Mouse (Mus musculus) limb, embryonic 11.5 days (tissue): ENCODE data around the gene Ung. TPM values are rescaled to one million over a fixed set of nuclear protein-coding genes. Genes with fewer than 3 reads are reported as not detected.
A peak's percentile ranks its signal among the peaks of the same experiment; 100 is the strongest.

Source experiments
- ATAC-seq: fragments of 200-750 bp; cut with Nextera tagmentation; 2 replicates; pipeline ENCODE4 v1.8.0; 2017; ENCODE audit warnings: low read depth; ENCODE audit not compliant: insufficient number of reproducible peaks, low FRiP score, low TSS enrichment
- DNase-seq: peaks from one replicate; pipeline ENCODE4 v3.0.0-alpha.2; 2015; ENCODE audit warnings: low spot score
- H3K27ac ChIP-seq: fragments of 300-500 bp; sonication (generic); replicated peaks from 2 replicates; pipeline ENCODE4 v1.5.1; 2014; ENCODE audit warnings: low read depth, mild to moderate bottlenecking, low read length
- H3K27me3 ChIP-seq: fragments of 300-500 bp; sonication (generic); 2 replicates; pipeline ENCODE4 v1.6.1; 2014; ENCODE audit warnings: mild to moderate bottlenecking, low read length, mixed read lengths; ENCODE audit not compliant: control insufficient read depth, insufficient read depth
- H3K36me3 ChIP-seq: fragments of 300-500 bp; sonication (generic); 2 replicates; pipeline ENCODE4 v1.6.1; 2014; ENCODE audit warnings: mild to moderate bottlenecking, low read length, moderate library complexity, mixed read lengths; ENCODE audit not compliant: control insufficient read depth, insufficient read depth
- H3K4me1 ChIP-seq: fragments of 300-500 bp; sonication (generic); 2 replicates; pipeline ENCODE4 v1.6.1; 2014; ENCODE audit warnings: low read length, mixed read lengths; ENCODE audit not compliant: control insufficient read depth, insufficient read depth
- H3K4me2 ChIP-seq: fragments of 300-500 bp; sonication (generic); 2 replicates; pipeline ENCODE4 v1.6.1; 2014; ENCODE audit warnings: low read depth, mild to moderate bottlenecking, moderate library complexity; ENCODE audit not compliant: severe bottlenecking
- H3K4me3 ChIP-seq: fragments of 300-500 bp; sonication (generic); 2 replicates; pipeline ENCODE4 v1.5.1; 2014; ENCODE audit warnings: low read depth, low read length
- H3K9ac ChIP-seq: fragments of 300-500 bp; sonication (generic); 2 replicates; pipeline ENCODE4 v1.6.1; 2014; ENCODE audit warnings: mild to moderate bottlenecking, low read length
- H3K9me3 ChIP-seq: fragments of 300-500 bp; sonication (generic); 2 replicates; pipeline ENCODE4 v1.6.1; 2016; ENCODE audit warnings: low read length; ENCODE audit not compliant: control insufficient read depth
- WGBS: fragments of 180-500 bp; shearing (Covaris S2); extraction: QIAGEN DNeasy Blood & Tissue Kit; methylation state at CpG from one replicate; pipeline ENCODE4 v1.1.7; 2014; 5-methylcytosine and 5-hydroxymethylcytosine counted together
- polyA plus RNA-seq: library from polyadenylated mRNA; unstranded; fragments of >200 nt; fragmentation: Nextera tagmentation; extraction: Ambion mirVana; gene quantifications from 2 replicates; pipeline ENCODE4 v1.2.1, GENCODE M21; 2014

Ung gene
- polyA plus RNA-seq, 1 experiment from 2014 or later = 41.8 TPM

DNA sequence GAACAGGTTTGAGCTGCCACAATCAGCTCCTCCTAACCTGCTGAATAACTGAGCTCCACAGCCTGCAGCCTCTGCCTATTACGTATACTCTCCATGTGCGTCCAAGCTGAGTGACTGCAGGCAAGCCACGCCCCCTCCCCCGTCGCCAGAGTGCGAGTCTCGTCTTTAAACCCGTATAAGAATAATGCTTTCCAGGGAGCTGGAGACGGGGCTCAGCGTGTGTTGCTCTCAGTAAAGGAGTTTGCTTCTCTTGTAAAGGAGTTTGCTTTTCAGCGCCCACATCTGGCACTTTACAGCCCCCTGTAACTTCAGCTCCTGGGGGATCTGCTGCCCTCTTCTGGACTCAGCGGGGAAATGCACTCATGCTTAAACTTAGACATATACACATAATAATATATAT lies 23.3 kb downstream of the Ung start:
- Histone ChIP-seq H3K27me3 (no peaks in the 10 kb centered on the region), H3K4me2 (peak overlapping the region; percentile 22), H3K4me1 (no peaks in the 10 kb centered on the region), H3K9me3 (no peaks in the 10 kb centered on the region), H3K4me3 (no peak overlapping the region), H3K27ac (no peak overlapping the region), H3K36me3 (no peaks in the 10 kb centered on the region), H3K9ac (no peak overlapping the region)
- DNase-seq = peak; percentile 74
- 3% methylated on average over 12 of the region's 12 CpGs for WGBS
- 0 out of 2 replicates have a peak, but pooled peaks have one; percentile 24 for ATAC-seq

DNA sequence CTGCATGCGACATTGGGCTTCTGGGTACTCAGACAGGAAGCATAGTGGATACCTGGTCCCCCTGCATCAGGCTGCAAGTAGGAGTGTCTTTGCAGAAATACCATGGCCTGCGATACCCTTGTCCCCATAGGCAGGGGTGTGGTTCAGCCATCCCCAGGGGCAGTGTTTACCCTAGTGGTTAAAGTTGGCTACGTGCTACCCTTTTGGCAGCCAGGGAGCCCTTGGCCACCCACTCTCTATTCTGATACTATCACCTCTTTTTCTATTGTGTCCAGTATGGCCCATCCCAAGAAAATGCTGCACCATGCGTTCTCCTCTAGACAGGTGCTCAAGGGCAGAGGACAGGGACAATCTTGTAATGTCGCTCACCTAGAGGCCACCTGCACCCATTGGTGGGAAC lies 24.6 kb downstream of the Ung start:
- H3K4me1 ChIP-seq = no peaks in the 10 kb centered on the region
- no peak overlapping the region for H3K4me2 ChIP-seq
- DNase-seq (no peak), ATAC-seq (no peak)
- H3K9me3 ChIP-seq = no peaks in the 10 kb centered on the region
- H3K4me3 ChIP-seq = no peak overlapping the region
- H3K27ac ChIP-seq = no peak overlapping the region
- no peak overlapping the region for H3K9ac ChIP-seq
- 83% methylated on average over 5 of the region's 5 CpGs for WGBS
- no peaks in the 10 kb centered on the region for H3K36me3 ChIP-seq
- no peaks in the 10 kb centered on the region for H3K27me3 ChIP-seq

DNA sequence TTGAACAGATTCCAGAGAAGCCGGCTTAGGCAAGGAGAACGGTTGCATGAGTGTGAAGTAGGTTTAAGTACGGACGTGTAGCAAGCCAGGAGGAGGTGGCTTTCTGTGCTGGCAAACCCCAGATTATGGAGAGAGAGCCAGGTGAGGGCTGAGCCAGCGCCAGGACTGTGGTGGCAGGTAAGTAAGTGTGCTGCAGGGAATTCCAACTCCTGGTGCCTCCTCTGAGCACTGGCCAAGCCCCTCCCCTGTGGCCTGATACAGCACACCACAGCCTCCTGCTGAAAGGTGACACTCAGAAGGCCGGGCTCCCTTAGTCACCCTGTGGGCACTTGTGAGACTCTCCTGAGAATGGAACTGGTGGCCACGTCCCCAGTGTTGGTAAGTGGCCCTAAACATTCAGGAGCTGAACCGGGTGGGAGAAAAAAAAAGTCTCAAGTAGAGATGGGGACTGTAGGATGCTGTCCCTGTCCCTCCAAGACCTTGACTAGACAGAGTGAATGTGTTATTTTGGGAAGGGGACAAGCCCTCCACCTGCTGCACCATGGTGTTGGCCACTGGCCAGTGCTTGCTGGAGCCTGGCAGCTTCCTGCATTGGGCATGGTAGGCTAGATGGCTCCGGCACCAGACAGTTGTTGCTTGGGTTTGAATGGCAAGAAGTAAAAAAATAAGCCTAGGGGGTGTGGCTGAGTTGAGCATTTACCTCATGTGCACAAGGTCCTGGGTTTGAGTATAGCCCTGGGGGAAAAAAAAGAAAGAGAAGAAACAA lies 25.2 kb downstream of the Ung start:
- H3K4me2 ChIP-seq = no peak overlapping the region
- ATAC-seq = no peak
- WGBS = 61% methylated on average over 9 of the region's 9 CpGs
- H3K27me3 ChIP-seq = no peaks in the 10 kb centered on the region
- no peak overlapping the region for H3K27ac ChIP-seq
- no peak overlapping the region for H3K9ac ChIP-seq
- no peak overlapping the region for H3K4me3 ChIP-seq
- H3K9me3 ChIP-seq = no peaks in the 10 kb centered on the region
- no peaks in the 10 kb centered on the region for H3K36me3 ChIP-seq
- H3K4me1 ChIP-seq = no peaks in the 10 kb centered on the region
- no peak for DNase-seq

DNA sequence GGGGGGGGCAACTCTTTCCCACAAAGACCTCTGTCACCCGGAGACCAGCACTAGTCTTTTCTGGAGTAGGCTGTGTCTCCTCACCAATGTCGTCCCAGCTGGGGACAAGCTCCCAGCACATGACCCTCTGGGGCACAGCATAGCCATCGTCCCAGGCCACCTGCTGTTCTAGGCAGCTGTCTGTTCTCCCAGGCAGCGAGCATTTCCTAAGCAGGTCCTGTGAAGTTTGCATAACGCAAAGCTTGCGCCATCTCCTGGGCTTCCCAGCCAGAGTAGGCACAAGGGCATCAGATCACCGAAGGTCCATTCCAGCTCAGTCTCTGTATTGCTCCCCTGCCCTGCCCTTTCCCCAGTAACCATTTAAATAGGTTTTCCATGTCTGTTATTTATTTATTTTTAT lies 27.1 kb downstream of the Ung start:
- WGBS = 55% methylated on average over 7 of the region's 7 CpGs
- no peaks in the 10 kb centered on the region for H3K4me1 ChIP-seq
- H3K4me2 ChIP-seq = no peak overlapping the region
- H3K9ac ChIP-seq = no peak overlapping the region
- no peaks in the 10 kb centered on the region for H3K27me3 ChIP-seq
- H3K9me3 ChIP-seq = no peaks in the 10 kb centered on the region
- H3K4me3 ChIP-seq = no peak overlapping the region
- no peak for DNase-seq
- no peak overlapping the region for H3K27ac ChIP-seq
- H3K36me3 ChIP-seq = no peaks in the 10 kb centered on the region
- no peak for ATAC-seq

DNA sequence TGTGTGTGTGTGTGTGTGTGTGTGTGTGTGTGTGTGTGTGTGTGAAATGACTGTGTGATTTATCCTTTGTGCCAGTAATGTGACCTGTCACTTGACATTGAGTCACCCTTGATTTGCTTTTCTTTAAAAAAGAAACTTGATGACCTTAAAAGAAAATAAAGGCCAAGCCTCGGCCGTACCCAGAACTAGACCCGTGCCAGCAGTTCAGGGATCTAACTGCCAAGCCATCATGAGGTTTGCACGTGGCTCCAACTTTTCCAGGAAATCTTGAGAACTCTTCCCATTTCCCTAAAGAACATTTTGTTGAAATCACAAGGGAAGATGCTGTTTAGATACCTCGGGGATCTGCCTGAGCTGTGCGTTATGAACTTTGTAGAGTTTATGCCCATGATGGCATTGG lies 31.2 kb downstream of the Ung start:
- H3K9me3 ChIP-seq = no peaks in the 10 kb centered on the region
- no peaks in the 10 kb centered on the region for H3K4me1 ChIP-seq
- H3K36me3 ChIP-seq = no peaks in the 10 kb centered on the region
- DNase-seq = no peak
- no peak overlapping the region for H3K4me3 ChIP-seq
- WGBS = 88% methylated on average over 6 of the region's 6 CpGs
- no peak overlapping the region for H3K9ac ChIP-seq
- H3K27ac ChIP-seq = no peak overlapping the region
- H3K27me3 ChIP-seq = no peaks in the 10 kb centered on the region
- no peak for ATAC-seq
- no peak overlapping the region for H3K4me2 ChIP-seq

DNA sequence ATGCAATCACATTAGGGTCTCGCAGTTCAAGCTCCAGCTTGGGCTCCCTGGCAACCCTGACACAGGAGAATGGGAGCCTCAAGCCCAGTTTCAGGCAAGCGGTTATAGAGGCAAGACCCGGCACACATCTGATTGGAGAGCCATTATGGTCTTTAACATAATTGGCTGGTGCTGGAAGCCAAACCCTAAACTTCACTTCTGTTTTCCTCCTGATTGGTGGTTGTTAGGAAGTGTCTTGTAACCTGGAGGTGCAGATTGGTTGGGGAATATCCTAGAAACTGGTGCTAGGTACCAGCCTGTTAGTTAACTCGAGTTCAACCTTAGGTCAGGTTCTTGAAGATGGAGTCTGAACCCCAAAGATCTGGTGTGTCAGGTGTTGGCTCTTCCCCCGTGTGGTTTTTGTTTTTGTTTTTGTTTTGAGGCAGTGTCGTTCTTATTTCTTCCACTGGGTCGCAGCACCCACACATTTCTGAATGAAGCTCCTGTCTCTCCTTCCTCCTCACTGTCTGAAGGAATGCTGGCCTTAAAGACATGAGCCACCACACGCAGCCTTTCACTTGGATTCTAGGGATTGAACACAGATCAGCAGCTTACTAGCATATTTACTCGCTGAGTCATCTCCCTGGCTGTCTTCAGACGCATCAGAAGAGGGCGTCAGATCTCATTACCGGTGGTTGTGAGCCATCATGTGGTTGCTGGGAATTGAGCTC lies 32.1 kb downstream of the Ung start:
- no peaks in the 10 kb centered on the region for H3K9me3 ChIP-seq
- no peaks in the 10 kb centered on the region for H3K27me3 ChIP-seq
- ATAC-seq (no peak), DNase-seq (no peak)
- H3K36me3 ChIP-seq = no peaks in the 10 kb centered on the region
- H3K4me3 ChIP-seq = no peak overlapping the region
- no peak overlapping the region for H3K9ac ChIP-seq
- WGBS = 53% methylated on average over 12 of the region's 12 CpGs
- H3K4me1 ChIP-seq = no peaks in the 10 kb centered on the region
- no peak overlapping the region for H3K27ac ChIP-seq
- H3K4me2 ChIP-seq = no peak overlapping the region

DNA sequence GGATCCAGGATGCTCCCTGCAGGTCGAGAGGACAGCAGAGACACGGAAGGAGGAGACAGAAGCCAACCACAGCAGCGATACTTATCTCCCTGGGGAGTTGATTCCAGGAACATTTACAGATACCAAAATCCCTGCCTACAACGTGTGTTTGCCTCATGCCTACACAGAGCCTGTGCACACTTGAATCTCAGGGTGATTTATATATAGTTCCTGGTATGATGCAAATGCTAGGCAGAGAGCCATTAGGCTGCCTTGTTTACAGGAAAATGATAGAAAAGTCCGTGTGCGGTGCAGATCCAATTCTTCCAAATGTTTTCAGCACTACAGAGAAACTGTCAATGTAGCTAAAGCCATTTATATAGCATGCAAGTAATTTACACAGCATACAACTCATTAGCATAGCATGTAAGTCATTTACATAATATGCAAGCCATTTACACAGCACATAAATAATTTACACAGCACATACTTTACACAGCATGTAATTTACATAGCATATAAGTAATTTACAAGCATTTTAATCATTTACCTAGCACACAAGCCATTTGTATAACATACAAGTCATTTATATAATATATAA lies 33.0 kb downstream of the Ung start:
- Histone ChIP-seq H3K9me3 (no peaks in the 10 kb centered on the region), H3K27me3 (no peaks in the 10 kb centered on the region), H3K4me2 (no peak overlapping the region), H3K4me3 (no peak overlapping the region), H3K27ac (no peak overlapping the region), H3K36me3 (no peaks in the 10 kb centered on the region), H3K9ac (no peak overlapping the region), H3K4me1 (no peaks in the 10 kb centered on the region)
- DNase-seq = no peak
- no peak for ATAC-seq
- 81% methylated on average over 6 of the region's 6 CpGs for WGBS

DNA sequence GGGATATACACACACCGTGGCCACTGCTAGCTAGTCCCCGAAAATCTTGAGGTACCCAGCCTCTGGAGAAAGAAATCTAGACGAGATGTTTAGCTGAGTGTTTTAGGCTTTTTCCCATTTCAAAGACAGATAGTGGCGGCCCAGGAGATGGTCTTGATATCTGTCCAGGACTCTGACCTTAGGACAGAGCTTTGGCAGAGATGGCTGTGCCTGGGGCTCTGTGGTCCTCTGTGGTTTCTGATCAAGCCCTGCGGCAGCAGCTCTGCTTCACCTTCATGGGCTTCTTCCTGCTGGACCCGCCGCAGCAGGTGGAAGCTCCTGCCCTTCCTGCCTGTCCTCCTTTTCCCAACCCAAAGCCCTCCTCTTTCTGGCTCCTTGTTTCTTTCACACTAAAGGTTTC lies 40.2 kb downstream of the Ung start:
- Histone ChIP-seq H3K27ac (no peak overlapping the region), H3K36me3 (no peaks in the 10 kb centered on the region), H3K4me2 (no peak overlapping the region), H3K4me3 (no peak overlapping the region), H3K27me3 (peaks cover 3% of the 10 kb centered on the region; the same call in 1 of the 2 replicates), H3K4me1 (no peaks in the 10 kb centered on the region), H3K9ac (no peak overlapping the region), H3K9me3 (no peaks in the 10 kb centered on the region)
- 84% methylated on average over 7 of the region's 7 CpGs for WGBS
- DNase-seq = no peak
- no peak for ATAC-seq
